Mouse (Mus musculus) bone marrow, adult 2 months (tissue): ENCODE measurements at regions not wholly inside any gene's neighbourhood (a gene's known extent, or its start where the extent isn't known, plus 50 kb on each side); places are given as distances from the start of the nearest gene placed in this dataset.

ENCODE experiments used
- CTCF ChIP-seq: fragments of 200-500 bp; IDR thresholded peaks from 2 replicates; pipeline ENCODE4 v1.5.1; 2011; ENCODE audit warnings: low read length, control low read depth; ENCODE audit not compliant: control insufficient read depth, insufficient read depth
- POLR2A ChIP-seq: fragments of 200-500 bp; IDR thresholded peaks from 2 replicates; pipeline ENCODE4 v1.6.1; 2011; ENCODE audit warnings: low read depth, mild to moderate bottlenecking, control low read depth, low read length, borderline replicate concordance; ENCODE audit not compliant: control insufficient read depth

DNA sequence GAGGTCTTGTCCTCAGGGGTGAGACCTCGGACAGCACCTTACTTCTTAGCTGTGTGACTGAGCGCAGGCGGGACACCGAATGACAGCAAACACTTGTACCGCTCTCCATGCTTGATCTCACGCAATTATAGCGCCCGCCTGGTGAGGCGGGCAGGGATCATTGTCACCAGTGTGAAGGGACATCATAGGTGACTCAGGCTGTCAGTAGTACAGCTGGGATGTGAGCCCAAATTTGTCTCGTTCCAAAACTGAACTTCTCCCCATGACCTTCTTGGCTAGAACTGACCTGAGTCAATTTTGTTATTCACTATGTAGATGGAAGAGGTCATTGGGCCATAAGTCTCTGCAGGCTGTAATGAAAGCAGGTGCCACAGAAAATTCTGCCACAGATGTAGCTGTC lies 104.1 kb upstream of the Rad23b start:
- TF ChIP-seq POLR2A (no peak), CTCF (no peak)
